Mouse (Mus musculus) heart, adult 2 months (tissue): ENCODE data around the gene Lrp5. TPM values are rescaled to one million over a fixed set of nuclear protein-coding genes. Genes with fewer than 3 reads are reported as not detected.
A peak's percentile ranks its signal among the peaks of the same experiment; 100 is the strongest.
"Not testable (repeated sequence)": the region's sequence is repeated elsewhere in the genome, so short reads cannot be mapped to it uniquely, and the experiment has no call there.

Source experiments
- DNase-seq, 2 experiments: peaks; one replicate each; pipeline ENCODE4 v3.0.0; 2021
- H3K27ac ChIP-seq: fragments of 200-600 bp; 2 replicates; pipeline ENCODE4 v1.8.1; 2022
- H3K27me3 ChIP-seq: fragments of 200-500 bp; 2 replicates; pipeline ENCODE4 v1.6.1; 2012; ENCODE audit warnings: mild to moderate bottlenecking, low read length, inconsistent platforms, mixed read lengths; ENCODE audit not compliant: control insufficient read depth, insufficient read depth
- H3K36me3 ChIP-seq: fragments of 200-500 bp; 2 replicates; pipeline ENCODE4 v1.6.1; 2012; ENCODE audit warnings: low read length, inconsistent platforms; ENCODE audit not compliant: control insufficient read depth, insufficient read depth
- H3K4me1 ChIP-seq: fragments of 200-500 bp; 2 replicates; pipeline ENCODE4 v1.6.1; 2011; ENCODE audit warnings: low read length; ENCODE audit not compliant: control insufficient read depth, insufficient read depth
- H3K4me3 ChIP-seq: fragments of 200-600 bp; 2 replicates; pipeline ENCODE4 v1.8.1; 2022
- H3K79me2 ChIP-seq: fragments of 200-500 bp; replicated peaks from 2 replicates; pipeline ENCODE4 v1.6.1; 2012; ENCODE audit warnings: mild to moderate bottlenecking, inconsistent platforms, low read length, moderate library complexity, mixed read lengths; ENCODE audit not compliant: control insufficient read depth, insufficient read depth
- H3K9ac ChIP-seq: fragments of 200-500 bp; 2 replicates; pipeline ENCODE4 v1.6.1; 2012; ENCODE audit warnings: low read depth, mild to moderate bottlenecking, control low read depth, inconsistent platforms, low read length, mixed read lengths
- CTCF ChIP-seq: fragments of 200-600 bp; IDR thresholded peaks from 2 replicates; pipeline ENCODE4 v1.8.1; 2022; ENCODE audit warnings: antibody characterized with exemption, mild to moderate bottlenecking, moderate library complexity
- EP300 ChIP-seq: fragments of 200-500 bp; IDR thresholded peaks from 2 replicates; pipeline ENCODE4 v1.6.1; 2011; ENCODE audit warnings: low read depth, low read length, control low read depth; ENCODE audit not compliant: insufficient read depth
- POLR2A ChIP-seq: fragments of 200-500 bp; IDR thresholded peaks from 2 replicates; pipeline ENCODE4 v1.6.1; 2011; ENCODE audit warnings: mild to moderate bottlenecking, low read depth, low read length, control low read depth; ENCODE audit not compliant: insufficient read depth
- WGBS: fragments of 180-500 bp; shearing (Covaris S2); methylation state at CpG from one replicate; pipeline ENCODE4 v1.1.7; 2018; 5-methylcytosine and 5-hydroxymethylcytosine counted together
- intact Hi-C: fragments of 180-260 bp; cut with DNase I; formaldehyde crosslinking; loops from one replicate; pipeline ENCODE4 v1.15.1; 2025
- polyA plus RNA-seq: library from polyadenylated mRNA; depleted of rRNA; stranded (reverse); fragments of >200 nt; gene quantifications from 2 replicates; pipeline ENCODE4 v1.2.3, GENCODE M21; 2012
- total RNA-seq, 2 experiments: library from RNA; stranded (reverse); gene quantifications; 2 replicates each; pipeline ENCODE4 v1.2.3; 2021

The Lrp5 gene
- total and polyA plus RNA-seq, 3 experiments: 36.3 to 56.5 (median 52.2) TPM

DNA sequence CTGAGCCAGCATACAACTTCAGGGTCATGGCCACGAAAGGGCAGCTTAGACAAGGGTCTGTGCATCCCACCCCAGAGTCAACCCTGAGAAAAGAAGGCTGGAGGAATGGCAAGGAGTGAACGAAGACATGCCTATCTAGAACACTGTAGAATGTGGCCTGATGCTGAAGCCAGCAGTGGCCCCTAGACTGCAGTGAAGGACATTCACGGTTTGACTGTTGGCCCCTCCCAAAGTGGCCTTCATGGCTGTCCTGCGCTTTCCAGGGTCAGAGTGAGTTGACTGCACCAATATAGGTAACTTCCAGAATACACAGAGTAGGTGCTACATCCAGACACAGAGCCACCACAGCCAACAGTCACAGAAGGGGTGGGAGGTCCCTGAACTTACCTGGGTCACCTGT, 28.4 kb downstream of the Lrp5 start:
- WGBS: 98% methylated on average over 4 of the region's 4 CpGs
- Histone ChIP-seq H3K27ac (no peak overlapping the region), H3K4me3 (no peak overlapping the region), H3K27me3 (no peaks in the 10 kb centered on the region), H3K4me1 (peaks cover 8% of the 10 kb centered on the region), H3K9ac (no peak overlapping the region), H3K36me3 (no peaks in the 10 kb centered on the region), H3K79me2 (peaks cover 2% of the 10 kb centered on the region)
- TF ChIP-seq EP300 (no peak), CTCF (peak; percentile 62)
- intact Hi-C loops: no loop called here
- no peak for DNase-seq

DNA sequence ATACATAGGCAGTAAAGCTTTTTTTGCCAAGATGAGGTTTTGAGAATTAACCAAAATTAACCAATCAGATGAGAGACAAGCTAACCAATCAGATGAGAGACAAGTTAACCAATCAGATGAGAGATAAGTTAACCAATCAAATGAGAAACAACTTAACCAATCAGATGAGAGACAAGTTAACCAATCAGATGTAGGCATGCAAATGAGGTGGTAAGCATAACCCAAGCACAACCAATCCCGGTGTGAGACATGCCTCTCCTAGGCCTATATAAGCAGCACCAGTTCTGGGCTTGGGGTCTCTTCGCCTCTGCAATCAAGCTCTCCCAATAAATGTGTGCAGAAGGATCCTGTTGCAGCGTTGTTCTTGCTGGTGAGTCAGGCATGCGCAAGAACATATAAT, 29.3 kb downstream of the Lrp5 start:
- H3K27ac ChIP-seq, intact Hi-C loops, H3K79me2 ChIP-seq, H3K9ac ChIP-seq, H3K4me1 ChIP-seq, H3K4me3 ChIP-seq, DNase-seq, H3K36me3 ChIP-seq, H3K27me3 ChIP-seq: not testable (repeated sequence)
- WGBS: 98% methylated on average over 4 of the region's 4 CpGs

- no peak for DNase-seq
- Histone ChIP-seq H3K27me3 (no peaks in the 10 kb centered on the region), H3K27ac (no peak overlapping the region), H3K79me2 (no peaks in the 10 kb centered on the region; the same call in 1 of the 2 replicates), H3K4me1 (peaks cover 8% of the 10 kb centered on the region), H3K4me3 (no peak overlapping the region), H3K9ac (no peak overlapping the region), H3K36me3 (no peaks in the 10 kb centered on the region)
- TF ChIP-seq EP300 (no peak), POLR2A (no peak), CTCF (no peak)
- intact Hi-C loops: no loop called here
- WGBS: 23% methylated on average over 1 of the region's 1 CpGs
Observed at GRCm38 (mm10) chr19:3656144-3656543, 30.2 kb downstream of the Lrp5 start.

- H3K27me3 ChIP-seq: no peaks in the 10 kb centered on the region
- peaks cover 8% of the 10 kb centered on the region for H3K4me1 ChIP-seq
- no peaks in the 10 kb centered on the region; the same call in 1 of the 2 replicates for H3K79me2 ChIP-seq
- intact Hi-C loops: no loop called here
- 48% methylated on average over 4 of the region's 4 CpGs for WGBS
- no peak overlapping the region for H3K4me3 ChIP-seq
- H3K36me3 ChIP-seq: no peaks in the 10 kb centered on the region
- peak; percentile 42 for TF ChIP-seq CTCF
- TF ChIP-seq POLR2A: no peak
- no peak for TF ChIP-seq EP300
- no peak overlapping the region; the same call in 1 of the 2 replicates for H3K27ac ChIP-seq
- no peak for DNase-seq
- no peak overlapping the region for H3K9ac ChIP-seq
Observed at GRCm38 (mm10) chr19:3654940-3655339, 31.4 kb downstream of the Lrp5 start.

DNA sequence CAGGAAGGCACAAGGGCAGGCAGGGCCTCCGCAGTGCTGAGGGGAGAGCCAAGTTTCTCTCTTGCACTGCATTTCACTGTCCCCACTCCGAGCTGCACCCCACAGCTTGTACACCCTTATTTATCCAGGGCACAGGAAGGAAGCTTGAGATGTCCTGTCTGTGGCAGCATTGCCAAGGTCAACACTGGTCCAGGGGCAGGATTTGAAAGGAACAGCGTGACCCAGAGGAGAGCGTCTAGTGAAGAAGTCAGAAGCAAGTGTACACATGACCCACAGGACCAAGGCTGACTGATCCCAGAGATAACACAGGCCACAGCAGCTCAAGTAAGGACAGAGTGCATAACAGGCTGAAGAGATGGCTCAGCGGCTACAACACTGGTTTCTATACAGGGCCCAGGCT, 32.3 kb downstream of the Lrp5 start:
- H3K27me3 ChIP-seq: no peaks in the 10 kb centered on the region
- TF ChIP-seq CTCF (no peak), EP300 (no peak), POLR2A (no peak)
- 38% methylated on average over 5 of the region's 5 CpGs for WGBS
- H3K79me2 ChIP-seq: no peaks in the 10 kb centered on the region; the same call in 1 of the 2 replicates
- DNase-seq: no peak
- H3K36me3 ChIP-seq: no peaks in the 10 kb centered on the region
- H3K27ac ChIP-seq: peak overlapping the region; percentile 34; the same call in 1 of the 2 replicates
- H3K9ac ChIP-seq: no peak overlapping the region
- intact Hi-C loops: no loop called here
- peaks cover 8% of the 10 kb centered on the region for H3K4me1 ChIP-seq
- no peak overlapping the region for H3K4me3 ChIP-seq

- H3K4me3 ChIP-seq: no peak overlapping the region
- intact Hi-C loops: no loop called here
- no peak for TF ChIP-seq EP300
- TF ChIP-seq POLR2A: no peak
- TF ChIP-seq CTCF: no peak
- no peaks in the 10 kb centered on the region; the same call in 1 of the 2 replicates for H3K79me2 ChIP-seq
- H3K36me3 ChIP-seq: no peaks in the 10 kb centered on the region
- peaks cover 8% of the 10 kb centered on the region for H3K4me1 ChIP-seq
- DNase-seq: no peak
- no peak overlapping the region for H3K9ac ChIP-seq
- H3K27ac ChIP-seq: peak overlapping the region; percentile 34
- H3K27me3 ChIP-seq: no peaks in the 10 kb centered on the region
- WGBS: 49% methylated on average over 4 of the region's 4 CpGs
Observed at GRCm38 (mm10) chr19:3653508-3653907, 32.9 kb downstream of the Lrp5 start.
